Mouse (Mus musculus) kidney, adult 9 months (tissue): ENCODE results near the gene Trpc7.

Experiments used
- DNase-seq: peaks from one replicate; pipeline ENCODE4 v3.0.0; 2022

Trpc7 gene

DNA sequence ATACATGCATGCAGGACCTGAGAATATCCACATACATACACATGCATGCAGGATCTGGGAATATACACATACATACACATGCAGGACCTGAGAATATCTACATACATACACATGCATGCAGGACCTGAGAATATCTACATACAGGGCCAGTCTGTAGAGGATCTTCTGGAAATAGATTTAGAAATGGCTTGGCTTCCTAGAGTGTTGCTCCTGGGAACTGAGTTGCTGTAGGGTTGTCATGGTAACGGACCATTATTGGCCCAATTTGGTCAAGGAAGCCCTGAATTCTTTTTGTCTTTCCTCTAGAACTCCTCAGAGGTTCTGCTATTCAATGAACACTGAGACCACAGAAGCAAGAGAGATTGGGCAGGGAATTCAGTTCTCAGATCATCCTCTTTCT is 113.2 kb downstream of the Trpc7 start:
- no peak for DNase-seq

DNA sequence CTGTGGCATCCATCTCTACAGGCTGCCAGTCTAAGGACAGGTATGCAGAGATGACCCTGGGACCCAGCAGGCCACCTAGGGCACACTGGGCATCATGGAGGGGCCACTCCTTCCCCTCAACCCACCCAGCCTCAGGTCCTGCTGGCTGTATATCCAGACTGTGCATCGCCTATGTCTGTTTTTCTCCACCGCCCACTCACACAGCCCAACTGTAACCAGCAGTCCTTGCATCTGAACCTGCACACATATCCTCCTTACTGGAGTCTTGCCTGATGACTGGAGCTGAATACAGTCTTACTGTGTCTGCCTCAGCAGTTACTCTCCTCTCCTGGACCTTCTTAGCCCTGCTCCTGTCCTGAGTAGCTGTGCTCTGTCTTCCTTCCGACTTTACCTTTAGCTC is 114.1 kb downstream of the Trpc7 start:
- no peak for DNase-seq

DNA sequence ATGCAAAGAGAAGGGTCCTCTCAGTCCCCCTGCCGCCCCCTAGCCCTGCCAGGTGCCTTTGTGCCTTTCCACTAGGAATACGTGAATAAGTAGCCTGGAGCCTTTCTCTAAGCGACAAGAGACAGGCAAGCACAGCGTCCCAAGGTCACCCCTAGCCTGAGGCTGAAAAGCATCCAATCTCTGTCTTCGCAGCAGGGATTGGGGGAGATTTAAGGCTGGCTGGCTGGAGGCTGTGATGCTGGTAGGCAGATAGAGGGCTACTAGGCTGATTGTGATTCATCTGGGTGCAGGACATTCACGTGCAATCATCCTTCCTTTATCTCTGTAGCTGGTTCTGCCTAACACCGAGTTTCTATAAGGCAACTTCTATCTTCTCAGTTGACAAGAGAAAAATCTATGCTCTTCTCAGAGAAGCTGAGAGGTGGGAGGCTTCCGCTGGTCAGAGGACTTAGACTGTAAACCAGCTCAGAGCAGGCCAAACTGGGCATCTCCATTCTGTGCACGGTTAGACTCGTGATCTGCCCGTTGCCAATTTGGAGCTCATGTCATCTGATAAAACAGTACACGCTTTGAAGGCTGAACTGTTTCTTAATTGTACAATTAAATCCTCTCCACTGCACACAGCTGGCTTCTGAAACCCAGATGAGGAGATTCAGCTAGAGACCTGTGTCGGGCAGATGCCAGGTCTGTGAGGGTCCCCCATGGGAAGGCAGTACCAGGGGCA is 114.9 kb downstream of the Trpc7 start:
- DNase-seq = no peak

DNA sequence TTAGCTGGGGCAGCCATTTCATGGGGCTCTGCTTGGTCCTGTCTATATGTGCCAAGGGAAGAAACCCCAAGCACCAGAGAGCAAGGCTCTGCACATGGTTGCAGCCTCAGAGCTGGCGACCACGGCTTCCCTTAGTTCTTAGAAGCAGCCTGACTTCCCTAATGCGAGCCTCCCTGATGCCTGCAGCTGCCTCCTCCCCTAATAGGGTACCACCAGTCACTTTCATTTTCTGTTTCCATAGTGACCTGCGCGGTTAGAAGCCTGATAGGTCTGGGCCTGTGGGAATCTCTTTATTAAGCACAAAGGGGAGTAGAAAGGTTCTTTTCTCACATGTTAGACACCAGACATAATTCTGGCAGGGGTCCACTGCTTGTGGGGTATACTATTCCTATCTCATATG is 121.5 kb downstream of the Trpc7 start:
- no peak for DNase-seq

DNA sequence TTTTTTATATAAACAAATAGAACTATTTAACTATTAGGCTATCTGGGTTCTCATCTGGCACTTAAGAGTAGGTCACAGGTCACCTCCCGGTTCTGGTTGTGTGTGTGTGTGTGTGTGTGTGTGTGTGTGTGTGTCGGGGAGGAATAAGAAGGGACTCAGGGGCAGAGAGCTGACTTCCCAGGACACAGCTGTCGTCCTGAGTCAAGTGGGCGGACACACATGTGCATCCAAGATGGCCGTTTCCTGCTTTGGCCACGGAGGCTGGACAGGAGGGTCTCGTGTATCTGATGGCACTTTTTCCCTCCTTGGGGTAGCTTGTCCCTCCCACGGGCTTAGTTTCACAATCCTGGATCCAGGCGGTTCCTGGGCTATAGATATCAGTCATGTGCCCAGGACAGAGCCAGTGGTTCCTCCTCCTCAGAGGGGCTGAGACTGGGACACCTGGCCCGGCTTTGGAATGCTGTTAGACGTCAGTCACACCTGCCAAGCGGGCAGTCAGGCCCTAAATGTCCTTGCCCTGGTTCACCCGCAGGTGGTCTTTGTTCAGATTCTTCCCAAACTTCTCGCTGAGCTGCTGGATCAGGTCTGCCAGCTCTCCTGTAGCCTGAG is 122.4 kb downstream of the Trpc7 start:
- DNase-seq = no peak

DNA sequence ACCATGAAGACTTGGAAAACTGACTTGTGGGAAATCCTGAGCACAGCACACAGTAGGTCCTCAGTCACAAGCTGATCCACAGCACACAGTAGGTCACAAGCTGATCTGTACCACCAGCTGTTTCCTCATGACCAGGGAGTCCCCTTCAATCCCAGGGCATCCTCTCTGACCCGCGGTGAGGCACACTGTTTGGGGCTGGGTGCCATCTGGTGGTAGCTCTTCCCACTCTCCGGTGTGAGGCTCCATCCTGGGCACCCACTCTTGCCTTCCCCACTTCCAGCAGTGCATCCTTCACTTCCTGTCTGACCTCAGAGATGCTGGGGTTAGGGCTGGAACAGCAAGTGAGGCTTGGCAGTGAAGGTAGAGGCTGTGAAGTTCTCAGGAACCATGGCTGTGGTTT is 123.2 kb downstream of the Trpc7 start:
- no peak for DNase-seq

DNA sequence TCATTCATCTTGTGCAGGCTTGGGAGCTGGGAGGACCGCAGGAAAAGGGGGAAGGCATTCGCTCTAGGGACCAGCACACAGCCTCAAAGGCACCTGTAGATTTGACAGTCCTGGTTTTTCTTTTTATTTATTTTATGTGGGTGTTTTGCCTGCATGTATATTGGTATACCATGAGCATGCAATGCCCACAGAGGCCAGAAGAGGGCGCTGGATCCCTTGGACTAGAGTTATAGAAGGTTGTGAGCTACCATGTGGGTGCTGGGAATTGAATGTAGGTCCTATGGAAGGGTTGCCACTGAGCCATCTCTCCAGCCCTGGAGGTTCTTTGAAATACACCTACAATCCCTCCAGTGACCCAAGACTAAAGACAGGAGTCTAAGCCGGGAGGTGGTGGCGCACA is 125.0 kb downstream of the Trpc7 start:
- DNase-seq = no peak

DNA sequence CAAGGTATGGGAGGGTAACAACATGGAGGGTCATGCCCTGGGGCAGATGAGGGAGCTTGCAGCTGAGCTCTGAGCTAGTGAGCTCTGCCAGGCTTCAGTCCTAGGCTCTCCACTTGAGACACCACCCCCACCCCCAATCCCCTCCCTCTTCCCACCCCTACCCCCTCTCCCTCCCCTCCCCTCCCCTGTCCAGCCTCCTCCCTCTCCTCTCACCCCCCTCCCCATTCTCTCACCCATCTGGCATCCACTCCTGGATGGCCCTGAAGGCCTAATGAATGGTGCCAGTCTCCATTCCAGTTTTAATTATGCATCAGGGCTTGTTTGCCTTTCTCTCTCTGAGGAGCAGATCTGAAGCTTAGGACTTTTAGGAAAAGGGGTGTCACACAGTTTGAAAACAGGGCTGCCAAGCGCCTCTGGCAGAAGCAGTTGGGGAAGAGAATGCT is 125.6 kb downstream of the Trpc7 start:
- DNase-seq = no peak

DNA sequence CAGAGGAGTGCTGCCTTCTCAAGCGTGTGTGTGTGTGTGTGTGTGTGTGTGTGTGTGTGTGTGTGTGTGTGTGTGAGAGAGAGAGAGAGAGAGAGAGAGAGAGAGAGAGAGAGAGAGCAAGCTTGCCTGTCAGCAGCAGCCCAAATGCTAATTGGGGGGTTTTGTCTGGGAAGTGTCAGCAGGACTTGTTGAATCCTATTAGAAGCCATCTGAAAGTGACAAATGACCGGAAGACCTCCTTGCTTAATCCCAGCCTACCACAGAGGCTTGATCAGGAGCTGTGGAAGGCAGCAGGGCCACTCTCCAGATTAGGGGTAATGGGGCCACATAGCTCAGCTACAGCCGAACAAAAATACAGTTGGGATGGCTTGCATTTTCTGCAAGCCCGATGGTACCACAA is 126.4 kb downstream of the Trpc7 start:
- DNase-seq = no peak

DNA sequence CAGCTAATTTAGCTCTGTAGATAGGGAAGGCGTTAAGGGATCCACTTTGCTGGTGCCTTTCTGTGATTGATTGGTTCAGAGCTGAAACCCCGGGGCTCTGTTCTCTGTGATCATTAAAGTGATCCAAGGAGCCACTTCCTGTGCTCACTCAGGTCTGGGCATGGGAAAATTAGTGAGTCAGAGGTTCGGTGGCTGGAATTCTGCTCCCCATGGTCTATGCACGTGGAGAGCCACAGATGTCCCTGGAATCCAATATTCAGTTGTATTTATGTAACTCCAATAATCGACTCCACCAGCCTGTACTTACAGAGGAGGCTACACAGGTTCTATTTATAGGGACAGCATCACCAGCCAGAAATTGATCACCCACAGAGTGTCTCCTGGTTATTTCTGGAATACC is 129.6 kb downstream of the Trpc7 start:
- DNase-seq = no peak

DNA sequence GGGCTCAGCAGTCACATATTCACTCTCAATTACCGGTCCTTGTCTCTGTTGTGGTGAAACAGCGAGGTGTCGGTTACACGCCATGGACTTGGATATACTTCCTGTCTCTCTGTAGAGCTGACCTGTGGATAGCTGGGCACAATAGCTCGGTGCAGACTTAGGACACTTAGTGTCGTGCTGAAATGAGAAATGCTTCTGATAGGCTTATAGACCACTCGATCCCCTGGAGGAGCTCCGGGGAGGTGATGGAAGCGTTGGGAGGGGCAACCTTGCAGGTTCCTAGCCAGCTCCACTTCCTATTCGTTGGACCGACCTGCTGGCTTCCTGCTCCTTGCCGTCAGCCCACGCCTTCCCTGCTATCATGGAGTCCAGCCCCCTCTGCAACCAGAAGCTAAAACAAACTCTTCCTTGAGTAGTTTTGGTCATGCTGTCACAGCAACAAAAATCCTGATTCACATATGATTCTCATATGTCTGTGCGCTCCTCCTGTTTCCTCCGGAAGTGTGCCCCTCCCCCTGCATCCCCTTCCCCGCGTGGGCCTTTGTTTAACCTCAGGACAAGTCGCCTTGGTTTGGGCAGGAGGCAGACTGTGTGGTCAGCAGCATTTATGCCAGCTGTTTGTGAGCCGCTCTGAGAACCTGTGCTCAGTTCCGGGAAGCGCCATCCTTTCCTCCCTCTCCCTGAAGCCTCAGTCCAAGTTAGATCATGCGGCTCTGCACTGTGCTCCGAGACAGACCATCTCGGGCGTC is 130.3 kb downstream of the Trpc7 start:
- no peak for DNase-seq

DNA sequence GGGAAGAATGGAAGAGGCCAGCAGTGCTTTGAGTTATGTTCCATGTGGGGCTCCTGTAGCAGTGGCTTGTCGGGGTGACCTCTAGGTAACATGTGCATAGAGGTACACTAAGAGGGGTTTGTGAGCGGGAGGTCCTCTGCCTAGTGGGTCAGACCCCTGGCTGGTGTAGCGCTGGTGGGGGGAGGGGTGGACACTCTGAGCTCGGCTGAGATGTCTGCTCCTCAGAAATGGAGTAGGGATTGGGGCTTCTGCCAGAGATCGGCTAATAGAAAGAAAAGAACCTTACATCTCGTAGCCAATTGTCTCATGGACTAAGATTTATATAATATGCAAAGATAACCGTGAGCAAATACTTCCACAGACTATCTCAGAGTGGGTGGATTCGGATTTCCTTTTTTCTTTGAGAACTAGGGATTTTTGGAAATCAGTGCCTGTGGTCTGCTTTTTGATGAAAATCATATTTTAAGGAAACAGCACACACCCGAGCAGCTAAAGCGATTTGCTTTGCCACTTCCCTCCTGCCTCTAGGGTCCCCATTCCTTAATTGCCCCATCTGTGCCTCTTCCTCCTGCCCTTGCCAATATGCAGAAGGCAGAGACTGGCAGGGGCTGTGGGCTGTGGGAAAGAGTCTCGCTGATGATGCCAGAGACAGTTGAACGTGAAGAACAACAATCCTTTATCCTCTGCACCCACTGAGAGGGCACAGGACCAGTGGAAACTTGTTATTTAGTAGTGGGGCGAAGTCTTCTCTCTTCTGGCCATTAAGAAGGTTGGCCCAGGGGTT is 133.2 kb downstream of the Trpc7 start:
- DNase-seq = no peak

DNA sequence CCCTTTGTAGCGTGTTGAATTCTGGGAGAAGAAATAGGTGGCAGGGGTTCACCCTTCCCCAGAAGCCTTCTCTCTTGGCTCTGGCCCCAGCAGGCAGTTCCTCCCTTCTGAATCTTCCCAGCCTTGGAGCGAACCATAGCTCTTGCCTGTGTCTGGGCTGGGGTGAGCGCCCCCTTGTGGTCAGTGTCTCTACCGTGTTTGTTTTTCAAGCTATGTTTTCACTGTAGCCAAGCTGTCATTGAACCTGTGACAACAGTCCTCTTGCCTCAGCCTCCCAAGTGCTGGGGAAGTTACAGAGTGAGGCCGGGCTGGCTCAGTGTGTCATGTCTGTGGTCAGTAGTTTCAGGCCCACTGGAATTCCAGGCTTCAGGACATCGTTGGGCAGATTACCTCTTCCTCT is 137.3 kb downstream of the Trpc7 start:
- peak; percentile 80 for DNase-seq

DNA sequence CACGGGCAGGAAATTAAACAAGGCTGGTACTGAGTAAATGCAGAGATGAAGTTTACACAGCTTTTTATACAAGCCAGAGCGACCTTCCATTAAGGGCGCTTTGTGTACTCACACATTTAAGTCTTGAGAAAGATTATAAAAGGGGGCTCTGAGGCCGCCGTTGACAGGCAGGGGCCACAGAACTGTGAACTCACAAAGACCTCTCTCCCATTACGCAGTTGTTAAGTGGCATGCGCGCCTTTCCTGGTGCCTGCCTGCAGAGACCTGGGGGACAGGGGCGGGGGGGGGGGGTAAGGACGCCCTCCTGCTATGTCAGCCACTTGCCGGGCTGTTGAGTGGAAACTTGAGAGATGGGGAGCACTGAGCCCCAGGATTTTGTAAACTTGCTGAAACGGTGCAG is 138.6 kb downstream of the Trpc7 start:
- DNase-seq = no peak

DNA sequence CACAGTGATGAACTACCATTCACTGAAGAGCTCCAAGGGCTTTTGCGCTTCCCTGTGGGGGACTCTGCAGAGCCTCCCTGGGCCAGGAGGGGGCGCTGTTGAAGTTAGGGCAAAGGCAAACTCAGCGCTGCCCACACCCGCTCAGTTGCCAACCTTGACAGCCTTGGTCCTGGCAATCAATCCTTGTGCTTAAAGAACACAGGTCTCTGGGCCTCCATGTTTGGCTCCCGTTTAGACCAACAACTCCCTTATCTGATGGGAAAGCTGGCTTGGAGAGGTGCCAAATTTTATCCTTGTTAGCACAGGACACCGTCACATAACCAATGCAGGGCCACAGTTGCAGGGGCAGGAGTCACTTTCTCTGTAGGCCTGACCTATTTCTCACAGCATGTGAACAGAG is 139.9 kb downstream of the Trpc7 start:
- DNase-seq = peak; percentile 52

DNA sequence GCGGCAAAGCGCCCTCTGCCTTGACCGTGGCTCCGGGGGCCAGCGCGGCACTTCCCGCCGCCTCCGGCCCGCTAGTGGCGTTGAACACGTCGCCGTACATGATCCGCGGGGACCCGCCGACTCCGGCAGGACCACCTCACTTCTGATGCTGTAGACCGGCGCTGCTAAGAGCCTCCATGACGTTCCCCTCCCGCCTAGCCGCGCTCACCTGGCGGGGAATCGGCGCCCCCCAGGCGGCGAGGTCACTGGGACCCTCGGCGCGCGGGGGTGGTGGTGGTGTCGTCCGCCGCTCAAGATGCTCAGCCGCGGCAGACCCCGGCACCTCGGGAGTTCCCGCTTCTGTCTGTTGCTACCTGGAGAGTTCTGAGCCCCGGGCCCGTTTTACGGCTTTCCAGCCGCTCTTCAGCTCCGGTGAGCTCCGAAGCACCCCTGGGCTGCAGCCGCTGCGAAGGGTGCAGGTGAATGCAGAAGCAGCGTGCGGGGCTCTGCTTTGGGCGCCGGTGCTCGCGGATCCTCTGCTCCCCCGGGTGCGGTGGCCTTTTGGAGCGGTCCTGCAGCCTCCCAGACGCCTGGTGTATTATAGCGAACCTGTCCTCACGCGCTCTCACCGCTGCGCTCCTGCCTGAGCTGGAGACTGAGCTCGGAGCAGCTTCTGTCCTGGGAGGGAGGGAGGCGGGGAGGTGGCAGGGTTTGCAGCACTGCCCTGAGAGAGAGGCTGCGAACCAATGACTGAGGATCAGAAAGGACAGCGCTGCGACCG is 142.4 kb downstream of the Trpc7 start, which contains the start of gene Gm45623:
Gene Gm45623, minus strand, starts transcription at position 636 of the 760 bp plus-strand sequence.
- DNase-seq = no peak

DNA sequence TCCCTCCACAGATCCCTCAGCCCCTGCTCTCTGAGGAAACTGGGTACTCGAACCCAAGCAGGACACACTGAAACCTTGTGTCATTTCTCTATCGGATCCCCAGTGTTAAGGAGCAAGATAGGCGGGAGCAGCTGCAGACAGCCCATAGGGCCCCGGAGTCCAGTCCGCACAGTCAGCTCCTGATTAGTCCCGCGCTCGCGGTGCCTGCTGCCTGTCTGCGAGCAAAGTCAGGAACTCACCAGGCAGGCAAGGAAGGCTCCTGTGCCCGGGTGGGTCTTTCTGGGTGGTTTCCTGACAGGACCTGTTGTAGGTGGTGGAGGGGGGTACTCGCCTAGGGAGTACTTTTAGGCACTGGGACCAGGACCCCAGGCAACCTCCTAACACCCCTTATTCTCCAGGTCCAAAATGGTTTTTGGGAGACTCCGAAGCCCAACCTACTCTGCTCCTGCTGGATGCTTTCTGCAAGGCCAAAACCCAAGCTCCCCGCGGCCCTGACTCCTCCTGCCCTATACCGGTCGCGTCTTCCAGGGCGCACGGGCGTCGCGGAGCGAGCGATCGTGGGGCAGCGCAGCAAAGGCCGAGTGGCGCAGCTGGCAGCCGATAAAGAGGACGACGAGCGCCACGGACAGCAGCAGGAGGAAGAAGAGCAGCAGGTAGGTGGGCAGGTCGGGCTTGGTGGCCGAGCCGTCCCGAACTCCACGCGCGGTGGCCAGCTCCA is 143.2 kb downstream of the Trpc7 start:
- DNase-seq = no peak

DNA sequence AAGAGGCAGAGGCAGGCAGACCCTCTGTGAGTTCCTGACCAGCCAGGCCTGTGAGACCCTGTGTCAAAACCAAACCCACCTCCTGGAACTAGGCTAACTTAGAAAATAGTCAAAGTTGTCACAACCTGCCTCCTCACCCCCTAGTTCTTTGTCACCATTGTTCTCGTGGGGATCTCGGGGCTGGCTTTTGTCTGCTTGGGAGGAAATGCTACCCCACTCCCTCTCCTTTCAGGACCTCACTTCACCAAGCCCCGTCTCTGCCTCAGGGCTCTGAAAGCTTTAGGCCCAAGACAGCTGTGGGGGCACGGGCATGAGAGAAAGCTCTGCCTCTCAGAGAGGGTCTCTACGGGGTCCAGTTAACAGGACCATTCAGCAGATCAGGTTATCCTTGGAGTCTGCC is 144.0 kb downstream of the Trpc7 start:
- DNase-seq = no peak

DNA sequence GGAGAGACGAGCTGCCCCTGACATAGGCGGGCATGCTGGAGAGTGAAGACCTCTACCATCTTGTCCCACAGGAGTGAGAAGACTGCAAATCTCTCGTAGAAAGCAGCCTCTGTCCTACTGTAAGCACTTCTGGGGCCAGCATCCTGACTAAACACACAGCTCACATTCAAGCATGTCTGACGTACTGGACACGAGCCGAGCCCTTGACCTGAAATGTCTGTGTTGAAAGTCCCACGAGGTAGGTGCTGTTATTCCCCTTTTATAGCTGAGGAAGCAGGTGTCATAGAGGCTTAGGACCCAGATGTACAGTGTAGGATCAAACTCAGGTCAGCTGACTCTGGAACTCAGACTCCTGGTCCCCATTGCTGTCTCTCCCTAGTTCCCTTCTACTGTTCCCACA is 146.4 kb downstream of the Trpc7 start:
- no peak for DNase-seq

DNA sequence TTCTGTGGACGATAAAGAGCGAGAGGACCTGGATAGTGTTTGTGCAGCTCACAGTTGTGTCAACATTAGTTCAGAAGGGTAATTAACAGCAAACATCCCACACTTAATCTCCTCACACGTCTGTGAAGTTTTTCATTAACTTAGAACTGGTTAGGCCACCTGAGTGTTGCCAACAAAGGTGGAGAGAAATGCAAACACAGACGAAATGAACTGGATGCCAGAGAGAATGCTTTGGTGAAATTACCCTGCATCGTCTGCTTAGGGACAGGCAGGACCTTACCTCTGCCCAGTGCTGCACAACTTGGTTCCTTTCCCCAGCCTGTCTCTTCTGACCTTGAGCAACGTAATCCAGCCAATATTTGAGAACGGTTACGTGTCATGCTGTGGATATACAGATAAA is 148.2 kb downstream of the Trpc7 start:
- peak; percentile 73 for DNase-seq

DNA sequence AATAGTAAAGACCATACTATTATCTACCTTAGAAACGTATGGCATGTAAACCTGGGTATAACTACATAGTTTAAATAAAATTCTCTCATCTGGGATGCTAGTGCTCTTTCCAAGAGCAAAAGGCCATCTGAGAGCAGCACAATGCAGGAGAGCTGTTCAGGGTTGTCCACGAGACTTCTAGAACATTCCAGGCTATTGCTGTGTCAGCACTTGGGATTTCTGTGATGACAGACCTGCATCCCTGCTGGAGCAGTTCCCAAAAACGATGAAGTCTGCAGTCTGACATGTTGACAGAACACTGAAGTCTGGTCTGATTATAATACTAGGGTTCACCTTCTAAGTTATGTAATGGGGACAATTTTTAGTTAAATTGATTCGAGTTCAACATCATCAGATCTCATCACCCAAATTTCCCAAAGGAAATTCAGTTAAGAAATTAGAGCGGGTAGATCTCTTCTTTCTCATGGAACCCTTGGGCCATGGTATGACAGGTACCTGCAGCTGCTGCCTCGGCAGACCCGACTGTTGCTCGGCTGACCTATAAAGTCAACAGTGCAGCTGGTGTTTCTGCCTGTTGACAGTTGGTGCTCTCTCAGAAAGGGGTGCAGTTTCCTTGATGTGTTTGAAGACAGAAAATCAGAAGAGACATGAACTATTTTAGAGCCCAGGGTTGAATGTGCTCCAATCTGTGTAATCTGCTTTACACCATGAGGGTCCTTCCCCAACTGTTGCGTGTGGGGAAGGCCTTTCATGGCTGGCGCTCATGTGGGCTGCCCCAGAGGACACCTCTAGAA is 148.9 kb downstream of the Trpc7 start:
- DNase-seq = peak; percentile 39
